Mouse (Mus musculus): ENCODE measurements at regions not wholly inside any gene's neighbourhood (a gene's known extent, or its start where the extent isn't known, plus 50 kb on each side); places are given as distances from the start of the nearest gene placed in this dataset.

GRCm38 (mm10) chr3:31375678-31376077, 65.5 kb upstream of the Slc7a14 start:
- DNase-seq, result no peak

GRCm38 (mm10) chr3:31374061-31374460, 63.9 kb upstream of the Slc7a14 start:
- DNase-seq, result no peak

- no peak for DNase-seq
Observed at GRCm38 (mm10) chr3:31368259-31368658, 58.1 kb upstream of the Slc7a14 start.
